Mouse (Mus musculus) MN1 (cell line): ENCODE measurements around the gene Bola2.
"Not testable (repeated sequence)": the region's sequence is repeated elsewhere in the genome, so short reads cannot be mapped to it uniquely, and the experiment has no call there.

Experiments used
- DNase-seq: peaks from one replicate; pipeline ENCODE4 v3.0.0-alpha.2; 2016; ENCODE audit warnings: low spot score

The Bola2 gene

GRCm38 (mm10) chr7:126695210-126695611, at the start of gene Bola2:
Gene Bola2 (plus strand): TSS chr7:126695401.
- peak; percentile 77 for DNase-seq

DNA sequence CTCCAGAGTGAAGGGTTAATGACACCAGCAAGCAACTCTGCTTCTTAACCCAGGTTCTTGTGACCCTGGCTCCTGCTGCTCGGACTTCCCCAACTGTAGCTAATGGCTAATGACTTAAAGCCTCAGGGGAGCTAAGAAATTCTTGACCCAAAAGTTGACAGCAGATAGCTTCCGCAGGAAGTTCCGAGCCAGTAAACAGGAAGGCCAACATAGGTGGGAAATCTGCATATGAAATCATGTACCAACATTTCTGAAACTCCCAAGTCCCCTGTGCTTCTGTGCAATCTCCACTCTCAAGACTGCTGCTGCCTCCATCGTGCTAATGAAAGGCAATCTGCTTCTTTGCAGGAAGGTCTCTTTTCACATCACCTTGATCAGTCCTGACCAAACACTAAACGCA, 49.5 kb upstream of the Bola2 start:
- DNase-seq: no peak

DNA sequence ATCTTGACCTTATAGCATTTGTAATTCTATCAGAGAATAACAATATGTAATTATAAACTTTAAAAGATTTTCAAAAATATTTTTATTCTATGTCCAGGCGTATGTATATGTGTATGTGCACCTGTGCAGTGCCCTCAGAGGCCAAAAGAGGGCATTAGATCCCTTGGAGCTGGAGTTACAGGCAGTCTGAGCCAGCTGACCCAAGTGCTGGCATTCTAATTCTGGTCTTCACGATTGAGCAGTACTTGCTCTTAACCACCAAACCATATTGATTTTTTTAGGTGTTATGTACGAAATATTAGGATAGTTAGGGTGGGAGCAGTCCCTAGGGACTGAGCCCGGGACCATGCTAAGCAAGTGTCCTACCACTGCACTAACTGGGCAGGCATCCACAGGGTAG, 46.7 kb upstream of the Bola2 start:
- no peak for DNase-seq

- peak; percentile 94 for DNase-seq
Measured at GRCm38 (mm10) chr7:126649231-126650051, 45.8 kb upstream of the Bola2 start, which contains the start of gene Sgf29. Gene Sgf29 (plus strand): TSS chr7:126649309.

DNA sequence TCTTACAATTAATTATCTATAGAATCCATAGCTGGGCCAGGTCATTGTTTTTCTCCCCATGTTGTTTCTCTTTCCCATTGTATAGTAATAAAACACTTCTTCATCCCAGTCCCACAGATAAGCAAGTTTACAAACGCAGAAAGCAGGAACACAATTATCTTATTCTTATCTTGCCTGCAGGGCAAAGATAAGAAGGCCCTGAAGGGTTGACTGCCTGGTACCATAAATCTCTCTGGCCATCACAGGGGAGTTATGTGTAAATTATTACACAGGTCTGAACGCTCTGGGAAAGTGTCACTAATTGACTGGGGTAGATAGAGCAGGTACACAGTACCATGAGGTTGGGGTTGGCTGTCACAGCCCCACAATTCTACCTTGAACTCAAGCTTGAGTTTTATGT, 44.3 kb upstream of the Bola2 start:
- DNase-seq: peak; percentile 15

DNA sequence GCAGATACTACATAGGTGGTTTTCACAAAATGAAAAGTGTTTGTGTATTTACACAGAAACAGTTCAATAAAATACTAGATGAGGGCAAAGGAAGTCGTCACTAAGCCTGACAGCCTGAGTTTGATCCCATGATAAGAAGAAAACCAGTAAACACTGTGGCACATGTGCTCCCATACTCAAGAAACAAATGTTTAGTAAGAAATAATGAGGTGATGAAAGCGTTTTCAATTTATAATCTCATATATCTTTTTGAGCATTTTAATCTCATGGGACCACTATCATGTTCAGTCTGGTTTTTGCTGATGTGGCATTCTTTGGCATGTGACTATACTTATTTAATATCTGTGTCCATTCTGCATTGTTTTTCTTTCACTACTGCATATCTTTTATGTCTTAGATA, 41.2 kb upstream of the Bola2 start:
- no peak for DNase-seq

DNA sequence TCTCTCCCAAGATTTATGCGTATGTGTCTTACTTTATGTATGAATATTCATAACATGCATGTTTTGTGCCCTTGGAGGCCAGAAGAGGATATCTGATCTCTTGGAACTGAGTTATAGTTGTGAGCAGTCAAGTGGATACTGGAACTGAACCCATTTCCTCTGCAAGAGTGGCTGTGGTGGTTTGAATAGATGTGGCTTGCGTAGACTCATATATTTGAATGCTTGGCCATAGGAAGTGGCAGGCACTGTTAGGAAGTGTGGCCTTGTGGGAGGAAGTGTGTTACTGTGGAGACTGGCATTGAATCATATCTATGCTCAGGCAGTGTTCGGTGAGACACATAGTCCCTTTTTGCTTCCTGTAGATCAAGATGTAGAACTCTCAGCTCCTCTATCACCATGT, 39.5 kb upstream of the Bola2 start:
- no peak for DNase-seq

DNA sequence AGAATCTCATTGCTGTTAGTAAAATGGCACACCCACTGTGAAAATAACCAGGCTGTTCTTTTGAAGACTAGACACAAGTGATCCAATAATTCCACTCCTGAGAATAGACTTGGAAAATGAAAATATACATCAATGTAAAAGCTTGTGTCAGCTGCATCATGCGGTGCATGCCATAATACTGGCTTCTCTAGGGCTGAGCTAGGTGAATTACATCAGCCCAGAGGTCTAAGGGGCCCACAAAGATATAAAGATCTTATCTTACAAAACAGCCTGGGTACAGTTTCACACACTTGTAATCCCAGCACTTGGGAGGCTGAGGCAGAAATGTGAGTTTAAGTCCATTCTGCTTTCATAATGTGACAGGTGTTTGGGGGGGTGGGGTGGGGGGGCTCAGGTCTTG, 37.7 kb upstream of the Bola2 start:
- no peak for DNase-seq

DNA sequence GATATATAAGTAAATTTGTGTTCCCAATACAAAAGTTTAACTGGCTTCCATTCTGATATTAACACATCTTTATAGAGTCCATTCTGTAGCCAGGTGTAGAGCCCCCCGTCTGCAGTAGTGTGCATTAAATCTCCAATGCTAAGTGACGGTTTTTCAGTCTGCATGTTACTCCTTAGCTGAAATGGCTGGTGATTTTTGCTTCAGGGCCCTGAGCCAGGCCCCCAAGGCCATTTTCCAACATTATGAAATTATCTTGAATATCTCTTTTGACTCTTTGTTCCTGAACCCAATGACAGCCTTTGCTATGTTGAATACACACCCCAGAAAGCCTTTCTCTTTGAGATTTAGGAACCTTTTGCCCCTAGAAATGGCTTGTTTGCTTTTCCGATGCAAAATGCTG, 35.4 kb upstream of the Bola2 start:
- DNase-seq: no peak

- no peak for DNase-seq
Measured at GRCm38 (mm10) chr7:126663646-126664045, 31.6 kb upstream of the Bola2 start.

DNA sequence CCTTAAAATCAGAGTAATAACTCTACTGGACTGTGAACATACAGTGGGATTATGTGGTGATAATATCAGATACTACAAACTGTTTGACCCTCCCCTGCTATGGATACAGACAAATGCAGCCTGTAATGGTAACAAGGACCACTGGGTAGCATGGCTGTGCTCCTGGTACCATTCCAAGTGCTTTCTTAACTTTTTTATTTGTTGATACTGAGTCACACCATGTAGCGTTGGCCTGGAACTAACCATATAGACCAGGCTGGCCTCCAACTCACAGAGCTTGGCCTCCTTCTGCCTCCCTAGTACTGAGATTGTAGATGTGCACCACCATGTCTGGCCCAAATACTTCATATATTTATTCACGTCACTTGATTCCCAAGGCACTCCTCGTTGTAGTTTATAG, 29.9 kb upstream of the Bola2 start:
- no peak for DNase-seq

GRCm38 (mm10) chr7:126667495-126668090, 27.6 kb upstream of the Bola2 start:
- no peak for DNase-seq

GRCm38 (mm10) chr7:126668452-126668851, 26.7 kb upstream of the Bola2 start:
- DNase-seq: no peak

DNA sequence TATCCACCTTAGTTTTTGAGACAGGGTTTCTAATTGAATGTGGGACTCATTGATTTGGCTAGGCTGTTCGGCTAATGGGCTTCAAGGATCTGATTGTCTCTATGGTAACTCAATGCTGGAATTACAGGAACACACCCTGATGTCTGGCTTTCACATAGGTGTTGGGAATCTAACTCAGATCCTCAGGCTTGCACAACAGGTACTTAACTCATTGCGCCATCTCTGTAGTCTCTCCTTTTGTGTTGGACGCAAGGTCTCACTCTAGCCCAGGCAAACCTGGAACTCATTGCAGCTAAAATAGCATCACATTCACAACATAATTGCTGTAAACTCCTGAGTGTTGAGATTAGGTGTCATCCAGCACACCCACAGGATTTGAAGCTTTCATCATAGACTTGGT, 25.0 kb upstream of the Bola2 start:
- no peak for DNase-seq

DNA sequence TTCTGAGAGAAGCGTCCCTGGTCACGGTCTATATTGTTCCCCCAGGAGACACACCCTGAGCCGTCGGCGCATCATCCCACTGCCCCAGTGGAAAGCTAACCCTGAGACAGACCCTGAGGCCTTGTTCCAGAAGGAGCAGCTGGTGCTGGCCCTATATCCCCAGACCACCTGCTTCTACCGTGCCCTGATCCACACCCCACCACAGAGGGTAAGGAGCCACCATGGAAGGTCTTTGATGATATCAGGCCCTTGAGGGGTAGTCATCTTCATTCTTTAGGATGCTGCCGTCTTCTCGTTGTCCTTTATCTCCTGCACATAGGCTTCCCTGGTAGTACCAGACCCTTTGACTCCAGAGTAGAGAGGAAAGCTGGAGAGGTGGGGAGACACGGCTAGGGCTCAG, 23.1 kb upstream of the Bola2 start:
- no peak for DNase-seq

GRCm38 (mm10) chr7:126675104-126675503, 20.1 kb upstream of the Bola2 start:
- DNase-seq: no peak

GRCm38 (mm10) chr7:126676207-126676606, 19.0 kb upstream of the Bola2 start, which contains the start of gene Sult1a1:
Gene Sult1a1 (minus strand): TSS chr7:126676432.
- no peak for DNase-seq

DNA sequence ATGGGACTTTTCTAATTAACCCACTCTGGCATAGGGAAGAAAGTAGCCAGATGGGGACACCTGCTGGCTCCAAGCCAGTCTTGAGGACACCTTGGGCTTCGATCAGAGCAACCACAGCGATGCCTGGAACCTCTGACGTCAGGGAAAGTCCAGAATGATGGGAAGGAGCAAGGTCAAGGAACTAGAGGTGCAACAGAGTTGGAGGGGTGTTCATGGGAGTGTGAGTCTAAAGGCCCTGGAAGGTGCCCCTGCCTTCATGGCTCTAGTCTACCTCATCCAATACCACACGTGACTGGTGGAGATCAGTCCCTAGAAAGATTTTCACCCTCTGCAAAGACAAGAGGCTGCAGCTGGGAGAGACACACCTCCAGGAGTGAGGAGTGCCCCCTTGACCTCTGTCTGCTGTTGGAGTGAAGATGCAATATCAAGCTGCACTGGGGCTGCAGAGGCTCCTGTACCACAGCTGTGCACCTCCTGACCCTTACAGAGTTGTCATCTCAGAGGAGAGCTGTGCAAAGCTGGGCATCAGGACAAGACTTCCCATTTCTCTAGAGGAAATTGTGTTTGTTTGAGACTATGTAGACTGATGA, 18.5 kb upstream of the Bola2 start:
- DNase-seq: no peak

GRCm38 (mm10) chr7:126678545-126679341, 16.5 kb upstream of the Bola2 start:
- no peak for DNase-seq

- DNase-seq: no peak
Measured at GRCm38 (mm10) chr7:126679683-126680082, 15.5 kb upstream of the Bola2 start.

DNA sequence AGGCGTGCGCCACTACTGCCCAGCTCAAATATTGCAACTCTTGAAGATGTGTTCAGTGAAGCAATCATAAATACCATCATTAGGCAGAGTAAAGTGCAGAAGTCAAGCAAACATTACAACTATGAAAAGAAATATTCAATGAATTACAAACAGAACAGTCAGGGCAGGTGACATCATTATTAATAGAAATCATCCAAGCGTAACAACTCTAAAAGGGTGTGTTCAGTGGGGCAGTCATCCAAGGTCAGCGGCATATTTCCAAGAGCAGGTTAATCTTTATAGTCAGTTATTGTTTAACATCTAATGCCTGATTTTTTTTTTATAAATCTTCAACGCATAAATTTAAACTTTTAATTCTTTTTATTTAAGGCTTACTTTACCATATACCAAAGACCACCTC, 14.0 kb upstream of the Bola2 start:
- no peak for DNase-seq

DNA sequence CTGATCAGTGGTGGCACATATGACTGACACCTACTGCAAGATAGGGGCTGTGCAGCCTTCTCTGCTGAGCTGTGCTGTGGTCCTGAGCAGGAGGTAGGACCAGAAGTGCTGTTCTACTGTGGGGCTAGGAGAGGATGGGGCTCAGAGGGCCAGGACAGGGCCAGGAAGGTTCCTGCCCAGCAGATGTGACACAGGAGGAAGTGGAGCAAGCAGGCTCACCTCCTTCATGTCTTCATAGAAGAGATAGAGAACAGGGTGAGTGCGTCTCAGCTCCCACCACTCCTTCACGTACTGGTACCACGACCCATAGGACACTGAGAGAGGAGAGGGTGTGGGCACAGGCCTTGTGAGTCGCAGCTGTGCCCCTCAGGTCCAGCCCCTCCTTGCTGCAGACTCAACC, 7.0 kb upstream of the Bola2 start:
- not testable (repeated sequence) for DNase-seq
